Mouse (Mus musculus): ENCODE data around the gene Spata46. TPM values are rescaled to one million over a fixed set of nuclear protein-coding genes. Genes with fewer than 3 reads are reported as not detected.

Spata46 gene
- not detected for total RNA-seq (2021)
- long read RNA-seq, experiment 1 = 0 reads
- long read RNA-seq, experiment 2 = 0 reads

DNA sequence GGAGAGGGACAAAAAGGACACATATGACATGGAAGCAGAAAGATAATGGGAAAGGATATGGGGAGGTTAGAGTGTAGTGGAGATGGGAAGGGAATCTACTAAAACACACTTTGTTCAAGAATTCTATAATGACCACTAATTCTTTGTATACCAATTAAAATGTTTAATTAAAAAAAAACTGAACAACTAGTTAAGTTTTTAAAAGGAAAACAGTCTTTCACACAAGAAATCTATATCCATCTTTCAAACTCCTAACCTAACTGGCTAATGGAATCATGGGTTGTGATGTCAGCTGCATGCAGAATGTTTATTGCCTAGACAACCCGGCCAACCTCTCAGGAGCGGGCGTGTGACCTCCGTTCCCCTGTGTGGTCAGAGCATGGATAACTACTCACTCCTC is at the start of gene Spata46:
Gene Spata46, plus strand, starts transcription at position 301 of the 400 bp plus-strand sequence.
- DNase-seq = no peak

GRCm38 (mm10) chr1:170270281-170270680 is 38.3 kb upstream of the Spata46 start:
- no peak for DNase-seq

DNA sequence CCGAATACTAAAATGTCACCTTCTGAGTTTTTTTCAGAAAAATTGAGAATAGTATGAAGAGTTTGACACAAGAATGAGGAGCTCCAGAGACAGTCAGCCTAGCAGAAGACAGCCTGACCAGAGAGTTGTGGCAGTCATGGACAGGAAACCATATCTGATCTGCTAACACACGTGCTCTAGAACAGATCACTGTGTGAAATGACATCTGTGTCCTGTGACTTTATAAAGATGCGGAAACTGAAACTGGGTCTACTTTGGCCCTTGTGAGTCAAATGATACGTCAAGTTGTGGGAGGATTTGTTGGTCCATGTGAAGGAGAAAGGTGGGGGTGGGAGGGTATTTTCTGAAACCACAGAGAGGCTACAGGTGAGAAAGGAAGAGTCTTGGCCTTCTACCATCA is 37.9 kb upstream of the Spata46 start:
- DNase-seq = no peak

DNA sequence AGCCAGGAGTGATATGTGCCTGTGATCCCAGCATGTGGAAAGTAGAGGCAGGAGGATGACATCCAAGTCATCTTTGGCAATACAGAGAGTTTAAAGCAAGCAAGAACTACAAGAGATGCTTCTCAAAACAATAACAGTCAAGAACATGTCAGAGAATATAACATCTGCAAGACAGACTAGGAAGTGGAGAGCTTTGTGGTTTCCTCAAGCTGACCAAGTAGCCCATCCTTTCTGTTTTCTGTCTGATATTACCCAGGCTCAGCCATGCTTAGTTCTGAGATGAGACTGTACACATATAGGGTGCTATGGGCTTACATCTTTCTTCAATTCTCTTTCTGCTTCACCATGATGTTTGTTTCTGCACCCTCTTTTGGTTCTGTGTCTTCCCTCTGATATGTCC is 35.4 kb upstream of the Spata46 start:
- DNase-seq = no peak

GRCm38 (mm10) chr1:170277016-170277415 is 31.6 kb upstream of the Spata46 start, which contains the start of gene Sh2d1b1:
TSS of gene Sh2d1b1 (plus strand) at chr1:170277320.
- DNase-seq = no peak

DNA sequence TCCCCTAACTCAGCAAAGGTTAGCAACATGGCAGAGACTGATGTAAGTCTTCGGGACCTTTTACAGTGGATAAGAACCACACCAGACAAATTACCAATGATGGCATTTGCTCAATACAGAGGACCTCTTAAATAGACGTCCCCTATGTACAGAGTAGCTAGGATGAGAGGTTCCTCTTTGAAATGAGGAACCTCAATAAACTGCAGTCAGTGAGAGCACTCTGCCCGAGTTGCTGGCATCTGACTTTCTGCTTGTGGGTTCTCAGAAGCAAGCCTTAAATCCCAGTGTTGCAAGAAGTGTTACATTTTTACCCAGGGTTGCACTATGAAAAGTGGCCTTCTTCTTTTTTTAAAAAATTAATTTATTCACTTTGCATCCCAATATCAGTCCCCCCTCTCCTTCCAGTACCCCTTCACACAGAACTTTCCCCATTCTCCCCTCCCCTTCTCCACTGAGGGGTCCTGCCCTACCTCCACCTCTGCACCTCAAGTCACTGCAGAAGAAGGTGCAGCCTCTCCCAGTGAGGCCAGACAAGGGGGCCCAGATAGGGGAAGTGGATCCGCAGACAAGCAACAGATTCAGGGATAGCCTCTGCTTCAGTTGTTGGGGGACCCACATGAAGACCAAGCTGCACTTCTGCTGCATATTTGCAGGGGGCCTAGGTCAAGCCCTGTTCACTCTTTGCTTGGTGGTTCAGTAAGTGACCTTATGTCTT is 26.0 kb upstream of the Spata46 start:
- no peak for DNase-seq

DNA sequence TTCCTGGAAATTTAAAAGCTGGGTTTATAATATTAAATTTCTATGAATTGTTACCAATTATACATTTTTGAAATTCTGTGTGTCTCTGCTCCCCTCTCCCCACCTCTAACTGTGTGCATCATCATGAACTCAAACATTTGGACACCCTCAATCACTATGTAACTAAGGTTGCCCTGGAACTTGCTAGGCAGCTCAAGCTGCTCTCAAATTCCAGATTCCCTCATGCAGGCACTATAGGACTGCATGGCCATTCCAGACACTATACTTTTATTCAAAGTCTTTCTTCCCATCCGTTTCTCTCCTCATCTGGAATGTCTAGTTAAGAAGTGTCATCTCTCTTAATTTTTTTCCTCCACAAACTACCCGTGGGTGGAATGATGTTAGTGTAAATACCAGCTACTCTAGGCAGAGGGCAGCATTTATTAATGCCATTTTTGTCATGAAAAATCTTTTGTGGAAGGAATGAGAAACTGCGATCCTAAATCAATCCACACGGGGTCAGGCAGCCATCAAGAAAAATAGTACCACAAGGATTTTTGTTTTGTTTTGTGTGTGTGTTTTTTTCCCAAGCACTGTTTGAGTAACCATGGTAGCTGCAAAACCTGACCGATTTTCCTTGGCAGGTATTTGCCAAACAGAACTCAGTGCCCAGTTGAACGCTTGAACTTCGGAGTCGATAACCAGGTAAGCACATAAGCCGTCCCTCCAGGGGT is 16.2 kb upstream of the Spata46 start:
- no peak for DNase-seq

GRCm38 (mm10) chr1:170293257-170293656 is 15.3 kb upstream of the Spata46 start:
- no peak for DNase-seq

DNA sequence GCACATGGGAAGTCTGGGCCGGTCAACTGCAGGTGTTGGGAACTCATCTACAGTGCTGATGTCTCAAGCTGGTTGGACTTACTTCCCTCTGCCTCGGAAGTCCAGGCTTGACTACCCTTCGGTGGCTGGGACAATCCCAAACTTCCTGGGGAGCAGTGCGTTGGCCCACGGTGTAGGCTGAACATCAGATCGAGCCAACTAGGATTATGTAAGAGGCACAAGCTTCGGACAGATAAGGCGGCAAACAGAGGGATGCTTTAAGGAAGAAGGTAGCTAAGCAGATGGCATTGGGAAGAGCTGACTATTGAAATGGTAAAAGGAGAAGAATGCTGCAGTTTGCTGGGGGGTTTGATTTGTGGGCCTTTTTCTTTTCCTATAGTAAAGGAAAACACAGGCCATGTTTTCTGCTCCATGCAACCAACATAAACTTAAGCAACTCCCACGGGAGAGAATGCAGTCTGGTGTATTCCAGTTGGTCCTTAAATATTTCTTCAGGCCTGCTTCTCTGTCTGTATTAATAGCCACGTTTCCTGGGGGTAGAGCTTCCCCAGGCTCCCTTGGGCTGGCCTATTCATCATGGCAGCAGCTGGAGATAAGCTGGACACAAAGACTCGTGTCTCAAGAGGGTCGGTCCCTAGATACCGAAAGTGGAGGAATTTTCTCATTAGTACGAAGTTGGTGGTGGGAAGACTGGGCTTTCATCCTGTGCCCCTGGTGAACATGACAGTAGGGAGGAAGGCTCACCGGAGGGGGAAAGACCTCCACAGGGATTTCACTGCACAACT is 13.6 kb upstream of the Spata46 start:
- no peak for DNase-seq

GRCm38 (mm10) chr1:170299496-170299895 is 9.1 kb upstream of the Spata46 start:
- no peak for DNase-seq

GRCm38 (mm10) chr1:170301686-170302085 is 6.9 kb upstream of the Spata46 start:
- DNase-seq = no peak

DNA sequence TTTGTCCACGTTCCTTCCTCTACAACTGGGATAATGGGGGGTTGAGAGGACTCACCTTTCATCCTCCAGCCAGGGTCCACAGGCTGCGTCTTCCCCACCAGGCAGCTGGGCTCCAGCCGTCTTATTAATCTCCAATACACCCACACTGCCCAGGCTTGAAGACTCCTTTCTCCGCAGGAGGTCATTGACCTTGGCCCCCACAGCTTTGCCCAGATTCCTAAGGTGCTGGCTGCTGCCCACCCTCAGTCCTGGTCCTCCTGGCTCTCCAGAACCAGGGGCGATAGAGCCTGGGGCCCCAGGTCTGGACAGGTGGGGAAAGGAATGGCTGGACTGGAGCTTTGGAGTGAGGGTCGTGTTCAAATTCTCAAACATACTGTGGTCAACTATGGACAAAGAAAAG is 6.1 kb upstream of the Spata46 start:
- no peak for DNase-seq

DNA sequence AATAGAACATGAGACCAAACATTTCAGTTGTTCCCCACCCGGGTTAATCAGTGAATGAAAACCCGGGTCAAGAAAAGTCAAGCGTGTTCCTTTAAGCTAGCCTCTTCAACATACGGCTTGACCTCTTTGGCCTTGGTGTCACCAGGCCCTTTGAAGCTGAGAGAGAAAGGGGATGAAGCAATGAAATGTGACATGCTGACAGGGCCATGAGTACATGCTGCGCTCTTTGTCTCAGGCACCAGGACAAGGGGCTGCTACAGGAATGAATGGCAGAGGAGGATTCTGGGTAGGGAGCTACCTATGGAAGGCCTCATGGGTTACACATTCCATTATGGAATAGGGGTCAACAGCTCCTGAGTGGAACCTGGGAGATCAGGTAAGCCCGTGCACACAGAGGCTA is 5.5 kb upstream of the Spata46 start:
- no peak for DNase-seq

DNA sequence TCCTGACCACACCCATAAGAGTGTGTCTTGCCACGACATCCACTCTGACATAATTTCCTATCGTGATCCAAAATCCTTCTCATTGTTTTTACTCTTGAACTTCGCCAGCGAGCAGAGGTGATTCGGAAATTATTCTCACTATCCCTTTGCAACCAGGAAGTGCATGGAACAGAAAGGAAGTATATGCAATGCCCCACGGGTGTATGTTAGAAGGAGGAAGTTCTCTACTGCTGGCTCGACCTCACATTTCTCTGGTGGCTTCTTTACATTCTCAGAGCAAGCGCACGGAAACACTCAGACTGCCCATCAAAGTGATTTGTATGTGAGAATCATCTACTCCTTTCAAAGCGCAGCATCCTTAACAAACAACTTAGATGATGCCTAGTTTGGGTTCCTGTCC is 3.6 kb upstream of the Spata46 start:
- DNase-seq = no peak

GRCm38 (mm10) chr1:170306232-170306631 is 2.4 kb upstream of the Spata46 start, which contains the start of gene Gm7694:
TSS of gene Gm7694 (minus strand) at chr1:170306332.
- no peak for DNase-seq

DNA sequence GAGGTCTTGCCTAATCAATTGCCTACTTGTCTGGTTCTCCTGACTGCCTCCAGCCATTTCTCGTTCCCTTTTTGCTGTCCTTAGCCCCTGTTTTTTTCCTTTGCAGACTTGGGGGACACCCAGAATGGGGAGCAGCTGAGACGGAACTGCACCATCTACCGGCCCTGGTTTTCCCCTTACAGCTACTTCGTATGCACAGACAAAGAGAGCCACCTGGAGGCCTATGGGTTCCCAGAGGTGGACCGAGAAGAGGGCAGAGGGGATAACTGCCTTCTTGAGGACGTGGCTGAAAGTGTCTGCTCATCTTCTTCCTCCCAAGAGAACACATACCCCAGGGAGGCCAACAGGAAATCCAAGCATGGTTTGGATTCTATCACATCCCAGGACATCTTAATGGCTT is 2.8 kb downstream of the Spata46 start:
- DNase-seq = no peak

DNA sequence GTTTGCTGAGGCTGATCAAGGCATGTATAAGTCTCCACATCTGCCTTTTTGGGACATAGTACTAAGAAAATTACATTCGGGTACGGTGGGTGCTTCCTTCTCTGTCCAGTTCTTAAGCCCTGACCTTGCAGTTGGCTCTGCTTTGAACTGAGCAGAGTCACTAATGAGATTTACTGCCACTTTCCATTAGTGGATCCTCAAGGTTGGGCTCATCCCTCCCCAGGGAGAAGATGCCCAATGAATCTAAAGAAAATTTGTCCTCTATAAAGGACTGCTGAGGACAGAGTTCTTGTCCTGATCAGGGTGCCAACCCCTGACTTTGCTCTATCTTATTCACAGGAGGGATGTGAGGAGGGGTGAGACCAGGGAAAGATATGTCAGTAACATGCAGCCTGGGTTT is 13.4 kb downstream of the Spata46 start:
- no peak for DNase-seq

DNA sequence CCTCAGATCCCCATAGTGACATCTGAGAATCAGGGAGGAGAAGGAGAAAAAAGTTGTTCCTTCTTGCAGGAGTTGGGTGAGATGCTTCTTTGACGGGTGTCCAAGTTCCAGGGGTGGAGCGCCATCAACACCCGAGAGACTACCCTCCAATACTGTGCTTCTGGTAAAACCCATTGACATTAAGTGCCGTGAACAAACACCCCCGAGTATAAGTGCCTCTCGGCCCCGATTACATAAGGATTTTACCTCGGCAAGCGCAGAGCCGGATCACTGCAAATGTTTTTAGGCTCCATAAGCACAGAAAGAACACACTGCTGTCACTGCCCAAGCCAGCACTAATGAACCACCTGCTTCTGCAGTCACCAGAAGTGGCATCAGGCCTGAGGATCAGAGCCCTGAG is 14.4 kb downstream of the Spata46 start:
- no peak for DNase-seq

DNA sequence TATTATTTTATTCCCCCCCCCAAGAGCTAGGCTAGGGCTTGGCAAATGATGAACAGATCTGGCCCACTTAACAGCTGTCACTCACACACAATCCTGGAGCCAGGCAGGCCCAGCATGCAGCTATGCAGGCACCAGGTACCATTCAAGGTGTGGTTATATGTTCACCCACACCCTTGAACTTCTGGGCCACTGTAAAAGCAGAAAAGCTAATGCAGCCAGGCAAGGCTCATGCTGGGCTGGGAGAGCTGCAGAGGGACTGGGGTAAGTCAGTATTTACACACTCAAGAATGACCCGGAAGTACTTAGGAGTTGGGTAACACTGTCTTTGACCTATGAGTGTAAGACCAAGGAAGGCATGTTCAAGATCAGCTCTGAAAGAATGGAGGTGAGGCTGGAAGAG is 15.7 kb downstream of the Spata46 start:
- no peak for DNase-seq

DNA sequence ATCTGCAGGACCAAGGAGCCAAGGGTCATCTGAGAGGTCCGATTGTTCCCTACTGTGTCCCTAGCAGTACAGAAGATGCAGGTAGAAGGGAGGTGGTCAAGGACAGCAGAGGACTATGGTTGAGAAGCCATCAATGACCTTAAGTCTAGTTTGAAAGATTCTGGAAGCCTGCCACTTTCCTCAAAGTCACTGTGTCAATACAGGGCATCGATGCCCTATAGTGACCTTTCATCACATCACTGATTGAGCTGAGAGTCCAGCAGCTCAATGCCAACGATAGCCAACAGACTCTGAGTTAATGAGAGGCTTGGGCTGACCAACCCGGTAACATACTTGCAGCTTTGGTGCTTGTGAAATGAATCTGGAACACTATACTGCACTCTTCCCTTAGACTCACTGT is 16.7 kb downstream of the Spata46 start:
- DNase-seq = no peak

- DNase-seq = no peak
Observed at GRCm38 (mm10) chr1:170331926-170332325, 23.3 kb downstream of the Spata46 start.

GRCm38 (mm10) chr1:170332775-170333174 is 24.2 kb downstream of the Spata46 start:
- no peak for DNase-seq

DNA sequence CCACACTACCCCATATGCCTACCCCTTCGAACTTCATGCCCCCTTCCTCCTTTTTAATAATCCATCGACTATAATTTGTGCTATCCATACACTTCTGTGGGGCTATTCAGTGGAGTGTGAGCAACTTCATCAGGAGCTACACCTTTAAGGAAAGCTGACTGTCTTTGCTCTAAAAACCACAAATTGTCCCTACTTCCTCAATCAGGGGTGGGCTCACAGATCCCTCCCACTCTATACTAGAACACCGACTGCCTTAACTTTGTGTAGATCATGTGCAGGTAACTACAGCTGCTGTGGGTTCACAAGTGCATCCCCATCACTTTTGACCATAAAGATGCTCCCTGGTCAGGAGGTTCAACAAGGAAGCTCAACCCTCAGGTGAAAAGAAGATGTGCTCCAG is 31.3 kb downstream of the Spata46 start:
- DNase-seq = no peak
